Mouse (Mus musculus) limb, embryonic 12.5 days (tissue): ENCODE results near the gene Itpa. TPM values are rescaled to one million over a fixed set of nuclear protein-coding genes. Genes with fewer than 3 reads are reported as not detected.
A peak's percentile ranks its signal among the peaks of the same experiment; 100 is the strongest.

Experiments used
- ATAC-seq: fragments of 200-750 bp; cut with Nextera tagmentation; 2 replicates; pipeline ENCODE4 v1.8.0; 2017; ENCODE audit warnings: low read depth, moderate TSS enrichment; ENCODE audit not compliant: insufficient number of reproducible peaks, insufficient read depth, low FRiP score, low TSS enrichment
- H3K27ac ChIP-seq: fragments of 300-500 bp; sonication (generic); 2 replicates; pipeline ENCODE4 v1.5.1; 2016; ENCODE audit warnings: mild to moderate bottlenecking, moderate library complexity
- H3K27me3 ChIP-seq: fragments of 300-500 bp; sonication (generic); 2 replicates; pipeline ENCODE4 v1.6.1; 2016; ENCODE audit warnings: mild to moderate bottlenecking, moderate library complexity
- H3K36me3 ChIP-seq: fragments of 300-500 bp; sonication (generic); 2 replicates; pipeline ENCODE4 v1.6.1; 2016; ENCODE audit warnings: mild to moderate bottlenecking, moderate library complexity
- H3K4me1 ChIP-seq: fragments of 300-500 bp; sonication (generic); replicated peaks from 2 replicates; pipeline ENCODE4 v1.6.1; 2016
- H3K4me2 ChIP-seq: fragments of 300-500 bp; sonication (generic); 2 replicates; pipeline ENCODE4 v1.6.1; 2016; ENCODE audit warnings: mild to moderate bottlenecking, moderate library complexity
- H3K4me3 ChIP-seq: fragments of 300-500 bp; sonication (generic); replicated peaks from 2 replicates; pipeline ENCODE4 v1.5.1; 2016; ENCODE audit warnings: mild to moderate bottlenecking
- H3K9ac ChIP-seq: fragments of 300-500 bp; sonication (generic); replicated peaks from 2 replicates; pipeline ENCODE4 v1.6.1; 2016; ENCODE audit warnings: mild to moderate bottlenecking, moderate library complexity
- H3K9me3 ChIP-seq: fragments of 300-500 bp; sonication (generic); 2 replicates; pipeline ENCODE4 v1.6.1; 2016; ENCODE audit warnings: mild to moderate bottlenecking, moderate library complexity
- WGBS: fragments of 180-500 bp; shearing (Covaris S2); methylation state at CpG from one replicate; pipeline ENCODE4 v1.1.7; 2016; 5-methylcytosine and 5-hydroxymethylcytosine counted together
- polyA plus RNA-seq: library from polyadenylated mRNA; unstranded; fragments of >200 nt; fragmentation: Nextera tagmentation; extraction: Ambion mirVana; gene quantifications from 2 replicates; pipeline ENCODE4 v1.2.1, GENCODE M21; 2016

Gene Itpa
- polyA plus RNA-seq, result 142 and 148 TPM in 2 replicates

DNA sequence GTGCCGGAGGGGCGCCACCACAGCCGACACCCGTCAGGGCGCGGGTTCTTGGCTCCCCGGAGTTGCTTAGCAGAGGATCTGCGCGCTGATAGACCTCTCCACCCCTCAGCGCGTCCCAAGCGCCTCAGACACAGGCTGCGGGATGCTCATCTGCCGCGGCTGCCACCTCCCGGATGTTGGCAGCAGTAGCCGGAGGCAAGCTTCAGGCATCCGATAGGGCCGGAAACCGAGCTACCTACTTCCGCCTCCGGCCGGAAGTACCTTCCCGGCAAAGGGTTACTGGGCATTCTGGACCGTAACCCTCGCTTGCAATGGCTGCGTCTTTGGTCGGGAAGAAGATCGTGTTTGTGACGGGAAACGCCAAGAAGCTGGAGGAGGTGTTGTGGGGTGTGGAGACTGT, at the start of gene Itpa:
Itpa (plus strand) TSS at position 52 of the 400 bp plus-strand sequence.
- H3K9me3 ChIP-seq, result no peaks in the 10 kb centered on the region
- H3K36me3 ChIP-seq, result peaks cover 16% of the 10 kb centered on the region
- ATAC-seq, result no peak
- peak within 1 kb of the TSS; percentile 69 for H3K4me3 ChIP-seq
- peak within 1 kb of the TSS; percentile 81 for H3K27ac ChIP-seq
- H3K9ac ChIP-seq, result peak within 1 kb of the TSS; percentile 72
- H3K27me3 ChIP-seq, result no peaks in the 10 kb centered on the region
- WGBS, result under 1% methylated on average over 31 of the region's 31 CpGs
- H3K4me2 ChIP-seq, result peak within 1 kb of the TSS; percentile 90
- peaks cover 25% of the 10 kb centered on the region for H3K4me1 ChIP-seq

DNA sequence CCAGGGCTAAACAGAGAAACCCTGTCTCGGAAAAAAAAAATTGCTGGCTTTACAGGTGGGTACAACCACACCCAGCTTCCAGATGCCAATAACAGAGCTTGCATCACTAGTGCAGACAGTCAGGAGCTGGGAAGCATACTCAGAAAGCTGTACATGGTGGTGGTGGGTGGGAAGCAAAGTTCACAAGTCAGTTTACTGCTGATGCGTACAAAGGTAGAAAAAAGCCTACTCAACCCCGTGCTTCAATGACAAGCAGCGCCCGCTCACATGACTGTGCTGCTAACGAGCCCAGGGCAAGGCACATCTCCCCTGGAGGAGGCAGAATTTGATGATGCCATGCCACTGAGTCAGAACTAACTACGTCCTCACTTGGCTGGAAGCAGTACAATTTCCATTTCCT, 48.4 kb upstream of the Itpa start:
- H3K36me3 ChIP-seq, result peaks cover 69% of the 10 kb centered on the region

DNA sequence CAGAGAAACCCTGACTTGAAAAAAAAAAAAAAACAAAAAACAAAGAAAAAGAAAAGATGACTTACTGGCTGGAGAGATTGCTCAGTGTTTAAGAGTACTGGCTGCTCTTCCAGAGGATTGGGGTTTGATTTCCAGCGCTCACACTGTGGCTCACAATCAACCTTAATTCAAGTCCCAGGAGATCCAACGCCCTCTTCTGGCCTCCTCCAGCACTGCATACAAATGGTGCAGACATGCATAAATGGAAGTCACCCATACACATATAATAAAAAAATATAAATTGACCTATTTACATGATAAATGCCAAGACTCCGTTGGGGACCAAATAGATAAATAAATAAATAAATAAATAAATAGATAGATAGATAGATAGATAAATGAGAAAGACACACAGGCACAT, 39.0 kb upstream of the Itpa start:
- H3K27me3 ChIP-seq, result peaks cover 6% of the 10 kb centered on the region; the same call in 1 of the 2 replicates
- H3K9me3 ChIP-seq, result no peaks in the 10 kb centered on the region
- no peak for ATAC-seq
- no peak overlapping the region for H3K27ac ChIP-seq
- 65% methylated on average over 3 of the region's 3 CpGs for WGBS
- H3K4me3 ChIP-seq, result peak overlapping the region; percentile 97; the same call in 1 of the 2 replicates
- peaks cover 41% of the 10 kb centered on the region for H3K36me3 ChIP-seq
- peak overlapping the region; percentile 85 for H3K4me2 ChIP-seq
- peaks cover 8% of the 10 kb centered on the region; the same call in 1 of the 2 replicates for H3K4me1 ChIP-seq
- H3K9ac ChIP-seq, result no peak overlapping the region

More for the DNA sequence above, 48.4 kb upstream of the Itpa start:
- Histone ChIP-seq H3K4me3 (no peak overlapping the region), H3K9ac (no peak overlapping the region), H3K27me3 (no peaks in the 10 kb centered on the region), H3K4me1 (no peaks in the 10 kb centered on the region), H3K4me2 (no peak overlapping the region), H3K27ac (no peak overlapping the region), H3K9me3 (no peaks in the 10 kb centered on the region)
- whole genome bisulfite sequencing, result 92% methylated on average over 7 of the region's 7 CpGs
- ATAC-seq, result no peak

DNA sequence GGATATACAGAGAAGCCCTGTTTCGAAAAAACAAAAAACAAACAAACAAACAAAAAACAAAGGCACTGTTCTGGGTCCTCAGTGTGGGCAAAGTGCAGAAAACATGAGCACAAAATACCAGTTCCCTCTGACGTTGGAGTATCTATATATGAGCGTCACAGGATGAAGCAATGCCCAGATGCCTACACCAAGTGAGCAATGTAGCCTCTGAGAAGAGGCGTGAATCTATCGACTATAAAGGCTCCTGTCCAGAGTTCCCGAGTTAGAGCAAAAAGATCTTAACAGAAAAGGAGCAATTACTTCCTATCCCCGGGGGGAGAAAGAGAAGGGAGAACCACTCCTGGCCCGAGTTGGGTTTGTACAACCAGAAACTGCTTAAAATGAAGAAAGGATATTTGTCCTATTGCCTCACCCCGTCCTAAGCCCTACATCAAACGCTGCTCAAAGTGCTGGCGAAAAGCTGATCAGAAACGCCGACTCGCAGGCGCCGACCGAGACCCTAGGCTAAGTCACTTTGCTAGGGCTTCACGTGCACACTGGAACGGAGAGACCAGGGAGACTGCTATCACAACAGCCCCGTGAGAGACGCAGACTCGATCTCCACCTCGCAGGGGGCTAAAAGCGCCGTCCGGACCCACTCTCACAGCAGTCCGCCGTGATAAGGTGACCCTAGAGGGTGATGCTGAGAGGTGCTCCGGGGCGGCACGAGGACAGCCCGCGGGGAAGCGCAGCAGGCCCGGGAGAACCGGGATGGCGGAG, 38.2 kb upstream of the Itpa start:
- peak overlapping the region; percentile 85 for H3K4me2 ChIP-seq
- peak; percentile 39; the same call in 1 of the 2 replicates for ATAC-seq
- peak overlapping the region; percentile 91 for H3K9ac ChIP-seq
- no peaks in the 10 kb centered on the region for H3K9me3 ChIP-seq
- H3K27me3 ChIP-seq, result peaks cover 14% of the 10 kb centered on the region
- 2% methylated on average over 37 of the region's 37 CpGs for WGBS
- H3K36me3 ChIP-seq, result peaks cover 33% of the 10 kb centered on the region
- H3K4me3 ChIP-seq, result peak overlapping the region; percentile 97
- H3K4me1 ChIP-seq, result peaks cover 13% of the 10 kb centered on the region
- H3K27ac ChIP-seq, result peak overlapping the region; percentile 76

DNA sequence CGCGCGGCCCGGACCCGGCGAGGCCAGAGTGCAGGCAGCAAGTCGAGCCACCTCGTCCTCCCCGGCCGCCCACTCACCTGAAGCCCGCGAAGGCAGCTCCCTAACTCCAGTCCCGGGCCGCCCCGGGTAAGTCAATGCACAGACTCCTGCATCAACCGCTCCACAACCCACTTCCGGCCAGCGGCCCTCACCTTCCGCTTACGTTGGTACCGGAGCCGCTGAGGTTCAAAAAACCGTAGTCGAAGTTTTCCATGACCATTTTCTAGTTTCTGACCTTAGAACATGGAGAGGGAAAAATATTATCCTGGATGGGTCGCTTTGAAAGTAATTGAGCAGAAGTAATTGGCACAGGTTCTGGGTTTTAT, 37.6 kb upstream of the Itpa start, which contains the start of the genes Fastkd5 and Ubox5:
Fastkd5 (minus strand) TSS at position 189 of the 365 bp plus-strand sequence.
Ubox5 (minus strand) TSS at position 200 of the 365 bp plus-strand sequence.
- ATAC-seq, result peak; percentile 66; the same call in 1 of the 2 replicates
- peaks cover 20% of the 10 kb centered on the region for H3K27me3 ChIP-seq
- H3K4me3 ChIP-seq, result peak within 1 kb of the TSS; percentile 97
- peak within 1 kb of the TSS; percentile 76 for H3K27ac ChIP-seq
- peaks cover 18% of the 10 kb centered on the region for H3K4me1 ChIP-seq
- peak within 1 kb of the TSS; percentile 85 for H3K4me2 ChIP-seq
- peaks cover 27% of the 10 kb centered on the region for H3K36me3 ChIP-seq
- H3K9ac ChIP-seq, result peak within 1 kb of the TSS; percentile 91
- H3K9me3 ChIP-seq, result no peaks in the 10 kb centered on the region
- WGBS, result under 1% methylated on average over 25 of the region's 25 CpGs

DNA sequence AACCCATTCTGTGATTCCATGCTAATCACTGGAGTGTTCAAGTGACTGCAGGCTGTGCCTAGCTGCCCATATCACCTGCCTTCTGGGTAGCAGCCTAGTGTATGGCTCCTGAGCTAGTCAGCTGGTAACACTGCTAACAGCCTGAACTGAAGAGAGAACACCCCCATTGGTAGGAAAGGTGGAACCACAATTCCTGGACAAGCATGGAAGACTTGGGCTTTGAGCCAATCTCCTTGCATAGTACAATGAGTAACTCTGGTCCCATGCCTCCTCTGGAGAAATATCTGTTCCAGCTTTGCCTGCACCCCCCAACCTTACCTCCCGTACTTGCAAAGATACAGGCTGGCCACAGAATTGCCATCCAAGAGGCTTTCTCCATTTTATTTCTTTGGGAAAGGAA, 35.0 kb upstream of the Itpa start:
- H3K9me3 ChIP-seq, result no peaks in the 10 kb centered on the region
- H3K4me2 ChIP-seq, result no peak overlapping the region
- H3K4me1 ChIP-seq, result peaks cover 34% of the 10 kb centered on the region
- H3K4me3 ChIP-seq, result no peak overlapping the region
- H3K9ac ChIP-seq, result no peak overlapping the region
- H3K27ac ChIP-seq, result no peak overlapping the region
- ATAC-seq, result no peak
- WGBS, result 84% methylated on average over 1 of the region's 1 CpGs
- H3K27me3 ChIP-seq, result peaks cover 46% of the 10 kb centered on the region
- H3K36me3 ChIP-seq, result peaks cover 4% of the 10 kb centered on the region

DNA sequence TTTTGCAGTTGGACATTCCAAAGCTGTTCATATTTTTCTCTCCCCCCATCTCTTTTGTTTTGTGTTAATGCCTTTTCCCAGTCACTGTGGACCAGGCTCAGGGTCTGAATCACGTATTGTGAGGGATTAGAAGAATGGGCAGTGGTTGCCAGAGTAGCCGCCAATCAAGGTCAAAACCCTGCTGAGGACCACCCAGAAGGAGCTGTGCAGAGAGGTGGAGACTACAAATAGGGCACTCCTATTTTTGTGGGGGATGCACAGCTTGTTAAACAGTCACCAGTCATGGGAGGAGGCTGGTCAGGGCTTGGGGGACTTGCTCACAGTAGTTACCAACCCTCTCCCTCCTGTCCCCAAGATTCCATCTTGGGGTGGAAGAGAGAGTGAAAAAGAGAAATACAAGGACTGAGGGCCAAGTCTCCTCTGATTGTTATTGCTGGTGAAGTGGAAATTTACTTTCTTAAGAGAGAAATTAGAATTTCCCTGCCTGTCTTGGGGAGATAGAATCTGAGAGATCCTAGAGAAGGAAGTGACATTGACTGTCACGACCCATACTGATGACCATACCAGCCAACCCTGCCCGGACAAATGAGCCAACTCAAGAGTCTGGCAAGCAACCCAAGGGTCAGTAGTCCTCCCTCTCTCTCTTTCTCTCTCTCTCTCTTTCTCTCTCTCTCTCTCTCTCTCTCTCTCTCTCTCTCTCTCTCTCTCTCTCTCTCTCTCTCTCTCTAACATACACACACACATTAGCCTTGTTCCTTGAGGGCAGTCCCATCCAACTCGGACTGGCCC, 34.3 kb upstream of the Itpa start:
- H3K27ac ChIP-seq, result no peak overlapping the region
- no peak for ATAC-seq
- H3K27me3 ChIP-seq, result peaks cover 52% of the 10 kb centered on the region
- H3K4me1 ChIP-seq, result peaks cover 35% of the 10 kb centered on the region
- H3K4me3 ChIP-seq, result no peak overlapping the region
- H3K4me2 ChIP-seq, result no peak overlapping the region
- H3K9me3 ChIP-seq, result no peaks in the 10 kb centered on the region
- 54% methylated on average over 5 of the region's 5 CpGs for WGBS
- no peaks in the 10 kb centered on the region; the same call in 1 of the 2 replicates for H3K36me3 ChIP-seq
- no peak overlapping the region for H3K9ac ChIP-seq

DNA sequence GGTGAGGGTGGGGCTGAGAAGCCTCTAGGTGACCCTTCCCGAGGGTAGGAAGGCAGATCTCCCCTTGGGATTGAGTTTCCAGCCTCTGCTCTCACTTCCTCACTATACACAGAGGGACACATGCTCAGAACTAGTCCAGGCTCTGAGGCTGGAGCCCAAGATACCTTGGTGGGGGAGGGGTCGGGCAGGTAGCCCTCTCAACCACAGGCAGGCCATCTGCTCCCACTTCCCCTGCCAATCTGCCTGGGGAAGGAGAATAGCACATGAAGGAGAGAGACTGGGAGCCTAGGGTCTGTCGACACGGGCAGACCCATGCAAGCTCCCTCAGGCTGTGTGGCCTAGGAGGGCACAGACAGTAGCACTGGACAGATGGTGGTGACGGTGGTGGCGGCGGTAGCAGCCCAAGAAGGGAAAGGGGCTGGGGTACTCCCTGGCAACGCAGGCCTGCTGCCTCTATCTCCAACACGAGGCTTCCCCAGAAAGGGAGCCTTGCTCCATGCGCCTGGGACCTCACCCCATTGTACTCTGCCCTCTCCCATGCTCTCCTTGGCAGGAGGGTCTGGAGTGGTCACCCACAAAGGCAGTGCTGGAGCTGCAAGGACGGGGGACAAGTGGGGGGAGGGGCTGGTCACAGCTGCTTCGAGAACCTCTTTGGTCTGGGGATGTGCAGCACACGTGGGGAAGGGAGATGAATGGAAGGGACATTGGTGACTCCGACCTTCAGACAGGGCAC, 33.2 kb upstream of the Itpa start:
- H3K4me2 ChIP-seq, result peak overlapping the region; percentile 90
- H3K9me3 ChIP-seq, result no peaks in the 10 kb centered on the region
- H3K36me3 ChIP-seq, result no peaks in the 10 kb centered on the region
- peaks cover 63% of the 10 kb centered on the region for H3K27me3 ChIP-seq
- peak overlapping the region; percentile 52 for H3K9ac ChIP-seq
- WGBS, result 17% methylated on average over 13 of the region's 14 CpGs
- ATAC-seq, result no peak; the same call in 1 of the 2 replicates
- no peak overlapping the region for H3K27ac ChIP-seq
- peak overlapping the region; percentile 45 for H3K4me3 ChIP-seq
- peaks cover 30% of the 10 kb centered on the region for H3K4me1 ChIP-seq

DNA sequence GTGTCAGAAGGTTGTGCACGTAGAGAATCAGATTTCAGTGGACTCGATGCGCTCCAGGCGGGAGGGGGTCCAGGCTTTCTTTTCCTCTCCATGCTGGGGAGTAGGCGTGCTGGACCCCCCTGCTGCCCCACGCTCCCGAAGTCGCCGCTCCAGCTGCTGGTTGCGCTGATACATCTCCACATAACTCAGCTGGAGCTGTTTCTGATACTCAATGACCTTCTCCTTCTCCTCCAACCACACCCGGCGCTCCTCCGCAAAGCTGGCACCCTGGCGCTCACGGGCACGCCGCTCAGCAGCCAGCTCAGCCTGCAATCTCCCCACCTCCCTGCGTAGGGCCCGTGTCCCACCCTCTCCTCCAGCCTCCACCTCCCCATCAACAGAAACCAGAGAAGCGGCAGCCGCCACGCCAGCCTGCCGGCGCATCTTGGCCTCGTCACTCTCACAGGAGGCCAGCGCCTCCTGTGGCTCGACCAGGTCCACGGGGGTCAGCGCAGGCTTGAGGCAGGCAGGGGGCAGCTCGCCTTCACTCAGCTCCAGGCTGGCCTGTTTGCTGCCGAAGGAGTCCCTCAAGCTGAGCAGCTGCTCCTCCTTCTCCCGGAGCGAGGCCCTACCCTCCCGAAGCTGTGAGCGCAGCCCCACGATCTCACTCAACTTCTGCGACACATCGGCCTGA, 32.5 kb upstream of the Itpa start:
- Histone ChIP-seq H3K27ac (no peak overlapping the region), H3K36me3 (no peaks in the 10 kb centered on the region), H3K4me3 (peak overlapping the region; percentile 45), H3K4me1 (peaks cover 30% of the 10 kb centered on the region), H3K9me3 (no peaks in the 10 kb centered on the region), H3K27me3 (peaks cover 69% of the 10 kb centered on the region), H3K9ac (peak overlapping the region; percentile 52), H3K4me2 (peak overlapping the region; percentile 90)
- under 1% methylated on average over 38 of the region's 38 CpGs for WGBS
- ATAC-seq, result peak; percentile 27

DNA sequence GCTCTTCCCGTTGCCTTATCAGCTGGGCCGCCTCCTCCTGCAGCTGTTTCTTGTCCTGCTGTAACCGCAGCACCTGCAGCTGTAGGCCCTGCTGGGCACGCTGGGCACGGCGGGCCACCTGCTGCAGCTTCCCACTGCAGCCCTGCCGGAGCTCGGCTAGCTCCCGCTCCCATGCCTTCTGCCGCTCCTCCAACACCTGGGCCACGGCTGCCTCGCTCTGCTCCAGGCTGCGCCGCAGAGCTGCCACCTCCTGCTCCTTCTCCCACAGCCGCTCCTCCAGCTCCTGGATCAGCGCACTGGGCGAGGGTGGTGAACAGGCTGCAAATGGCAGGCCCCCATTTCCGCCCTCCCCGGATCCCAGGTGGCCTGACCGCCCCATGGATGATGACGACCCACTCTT, 31.6 kb upstream of the Itpa start:
- no peak for ATAC-seq
- Histone ChIP-seq H3K4me3 (peak overlapping the region; percentile 45), H3K9ac (peak overlapping the region; percentile 52; the same call in 1 of the 2 replicates), H3K4me2 (peak overlapping the region; percentile 90), H3K27me3 (peaks cover 76% of the 10 kb centered on the region), H3K4me1 (peaks cover 30% of the 10 kb centered on the region), H3K9me3 (no peaks in the 10 kb centered on the region), H3K36me3 (no peaks in the 10 kb centered on the region), H3K27ac (no peak overlapping the region)
- 8% methylated on average over 21 of the region's 21 CpGs for WGBS
